Mouse (Mus musculus) cortical plate, adult 2 months (tissue): ENCODE results near the gene Slc27a1.

Experiments
- CTCF ChIP-seq: fragments of 200-500 bp; IDR thresholded peaks from 2 replicates; pipeline ENCODE4 v1.5.1; 2011; ENCODE audit warnings: mild to moderate bottlenecking, control low read depth, low read length; ENCODE audit not compliant: insufficient read depth; ENCODE audit errors: extremely low read depth
- POLR2A ChIP-seq: fragments of 200-500 bp; IDR thresholded peaks from 2 replicates; pipeline ENCODE4 v1.6.1; 2011; ENCODE audit warnings: mild to moderate bottlenecking, low read length, control low read depth; ENCODE audit not compliant: insufficient read depth; ENCODE audit errors: extremely low read depth

DNA sequence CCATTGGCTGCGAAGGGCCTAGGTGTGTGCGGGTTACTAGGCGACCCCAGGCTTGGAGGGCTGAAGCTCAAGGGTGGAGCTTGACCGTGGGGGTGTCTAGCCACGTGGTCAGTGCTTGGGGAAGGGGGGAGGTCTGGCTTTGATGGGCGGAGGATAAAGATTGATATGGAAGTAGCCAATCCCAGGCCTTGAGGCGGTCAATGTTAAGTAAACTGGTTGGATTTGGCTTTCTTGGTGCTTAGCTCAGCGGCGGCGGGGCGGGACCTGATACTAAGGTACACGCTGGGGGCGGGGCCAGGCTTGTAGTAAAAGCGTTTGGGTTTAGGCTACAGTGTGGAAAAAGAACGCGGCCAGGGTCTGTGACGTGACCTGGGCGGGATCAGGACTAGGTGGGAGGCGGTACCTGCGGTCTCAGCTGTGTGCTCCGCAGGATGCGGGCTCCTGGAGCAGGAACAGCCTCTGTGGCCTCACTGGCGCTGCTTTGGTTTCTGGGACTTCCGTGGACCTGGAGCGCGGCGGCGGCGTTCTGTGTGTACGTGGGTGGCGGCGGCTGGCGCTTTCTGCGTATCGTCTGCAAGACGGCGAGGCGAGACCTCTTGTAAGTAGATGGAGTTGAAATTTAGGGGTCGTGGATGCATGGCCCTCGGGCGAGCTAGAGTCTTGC is 1.7 kb downstream of the Slc27a1 start:
- no peak for TF ChIP-seq CTCF
- TF ChIP-seq POLR2A, result peak; percentile 64; the same call in 1 of the 2 replicates
